In genomic region chr3:121815549-121816235, GRCm38 (mm10) we compare ENCODE assay signal across 8 mouse cellular contexts. TPM values are rescaled to one million over a fixed set of nuclear protein-coding genes. Genes with fewer than 3 reads are reported as not detected.
DNase-seq lines count a peak whose midpoint lies in the region; ATAC-seq and TF ChIP-seq lines count a peak whose summit lies in the region.

No protein-coding gene starts in this region.

- intact Hi-C loops in left cerebral cortex, postnatal 14 days (cut with DNase I) = no loop called here

- peak overlapping the region; percentile 69 for H3K4me2 ChIP-seq in lung, embryonic 16.5 days (ENCODE audit: low read depth, low read length)
- peak overlapping the region; percentile 70 for H3K4me2 ChIP-seq in intestine, embryonic 14.5 days (ENCODE audit: low read length)
- H3K4me2 ChIP-seq in neural tube, embryonic 12.5 days (replicated peaks) = peak overlapping the region; percentile 76

- DNase-seq in lung, postnatal 10 days = no peak
- no peak for DNase-seq in intestine, embryonic 14.5 days (ENCODE audit: low spot score)
- DNase-seq in left cerebral cortex, postnatal 14 days (ENCODE audit: low spot score in 2 of 2) = no peak
- DNase-seq in adrenal gland, postnatal 36 days = no peak
- DNase-seq in layer of hippocampus, adult 9-10 months (ENCODE audit: low spot score) = no peak

- TF ChIP-seq CTCF in cortical plate, adult 2 months (IDR thresholded peaks at IDR 0.05; ENCODE audit: extremely low read depth, insufficient read depth, low read length) = no peak

- H3K4me3 ChIP-seq in lung, embryonic 16.5 days (ENCODE audit: low read length) = peak overlapping the region; percentile 92
- H3K4me3 ChIP-seq in cortical plate, adult 2 months (ENCODE audit: insufficient read depth, low read length) = peak overlapping the region; percentile 92
- H3K4me3 ChIP-seq in intestine, embryonic 14.5 days (ENCODE audit: low read depth, low read length) = peak overlapping the region; percentile 92
- H3K4me3 ChIP-seq in neural tube, embryonic 12.5 days = peak overlapping the region; percentile 79

- 8% methylated on average over 16 of the region's 16 CpGs for WGBS in lung, embryonic 16.5 days
- 14% methylated on average over 16 of the region's 16 CpGs for WGBS in intestine, embryonic 14.5 days
- WGBS in neural tube, embryonic 12.5 days = 25% methylated on average over 16 of the region's 16 CpGs

- no peak for TF ChIP-seq POLR2A in cortical plate, adult 2 months (IDR thresholded peaks at IDR 0.05; ENCODE audit: extremely low read depth, insufficient read depth, low read length)

- H3K4me1 ChIP-seq in lung, embryonic 16.5 days (replicated peaks; ENCODE audit: control insufficient read depth, insufficient read depth, low read length) = peaks cover 9% of the 10 kb centered on the region; the same call in 1 of the 2 replicates
- no peaks in the 10 kb centered on the region; the same call in 1 of the 2 replicates for H3K4me1 ChIP-seq in cortical plate, adult 2 months (ENCODE audit: control insufficient read depth, insufficient read depth, low read length)
- peaks cover 18% of the 10 kb centered on the region for H3K4me1 ChIP-seq in intestine, embryonic 14.5 days (replicated peaks; ENCODE audit: control insufficient read depth, insufficient read depth, low read length)
- H3K4me1 ChIP-seq in neural tube, embryonic 12.5 days = peaks cover 13% of the 10 kb centered on the region; the same call in 1 of the 2 replicates

- H3K36me3 ChIP-seq in lung, embryonic 16.5 days (ENCODE audit: control insufficient read depth, insufficient read depth, low read length) = no peaks in the 10 kb centered on the region
- no peaks in the 10 kb centered on the region for H3K36me3 ChIP-seq in intestine, embryonic 14.5 days (ENCODE audit: control insufficient read depth, insufficient read depth, low read length)
- no peaks in the 10 kb centered on the region for H3K36me3 ChIP-seq in neural tube, embryonic 12.5 days

- no peaks in the 10 kb centered on the region for H3K27me3 ChIP-seq in lung, embryonic 16.5 days (ENCODE audit: control insufficient read depth, insufficient read depth, low read depth, low read length)
- no peaks in the 10 kb centered on the region for H3K27me3 ChIP-seq in intestine, embryonic 14.5 days (replicated peaks; ENCODE audit: control insufficient read depth, insufficient read depth, low read length)
- no peaks in the 10 kb centered on the region for H3K27me3 ChIP-seq in neural tube, embryonic 12.5 days (replicated peaks)

- ATAC-seq in lung, embryonic 16.5 days (ENCODE audit: low read depth) = no peak
- no peak for ATAC-seq in intestine, embryonic 14.5 days (replicated peaks; ENCODE audit: low FRiP score, low TSS enrichment, low read depth)
- ATAC-seq in neural tube, embryonic 12.5 days (ENCODE audit: low FRiP score, low read depth) = no peak

- no peaks in the 10 kb centered on the region for H3K9me3 ChIP-seq in lung, embryonic 16.5 days (ENCODE audit: control insufficient read depth, low read length)
- no peaks in the 10 kb centered on the region for H3K9me3 ChIP-seq in intestine, embryonic 14.5 days (ENCODE audit: control insufficient read depth, low read length)
- H3K9me3 ChIP-seq in neural tube, embryonic 12.5 days = no peaks in the 10 kb centered on the region

- H3K27ac ChIP-seq in lung, embryonic 16.5 days (ENCODE audit: low read length) = peak overlapping the region; percentile 100
- H3K27ac ChIP-seq in cortical plate, adult 2 months (ENCODE audit: insufficient read depth, low read length) = no peak overlapping the region
- H3K27ac ChIP-seq in intestine, embryonic 14.5 days (ENCODE audit: low read depth) = peak overlapping the region; percentile 96
- peak overlapping the region; percentile 93 for H3K27ac ChIP-seq in neural tube, embryonic 12.5 days

- H3K9ac ChIP-seq in lung, embryonic 16.5 days (ENCODE audit: low read length) = peak overlapping the region; percentile 98
- H3K9ac ChIP-seq in intestine, embryonic 14.5 days (ENCODE audit: low read length) = peak overlapping the region; percentile 90
- H3K9ac ChIP-seq in neural tube, embryonic 12.5 days = peak overlapping the region; percentile 88

RNA-seq across cellular contexts. Expression of gene Abcd3, which starts 0.6 kb away (rescaled TPM):
- 84.8 and 87.2 TPM in 2 replicates for polyA plus RNA-seq in lung, embryonic 16.5 days (2015; fragmentation: Nextera tagmentation; extraction: Ambion mirVana)
- polyA plus RNA-seq in cortical plate, adult 2 months (2012; rRNA removed) = 22.6 and 23.3 TPM in 2 replicates
- polyA plus RNA-seq in intestine, embryonic 14.5 days (2014; fragmentation: Nextera tagmentation; extraction: Ambion mirVana) = 56.8 and 61.7 TPM in 2 replicates
- polyA plus RNA-seq in neural tube, embryonic 12.5 days (2016; fragmentation: Nextera tagmentation; extraction: Ambion mirVana) = 64.6 and 67.1 TPM in 2 replicates
- 10 to 100 TPM; 61.5 to 62.8 TPM for total RNA-seq in left cerebral cortex, postnatal 14 days (2021)
- total RNA-seq in adrenal gland, postnatal 36 days (2021) = 100 to 1,000 TPM in 1 of 2 experiments, 10 to 100 TPM in 1; 82.6 to 109 TPM
